Mouse (Mus musculus): Measurements from ENCODE around the gene Fth1.

- no peak for TF ChIP-seq CTCF (IDR thresholded peaks at IDR 0.05; ENCODE audit: low read depth)
- TF ChIP-seq EP300 (IDR thresholded peaks at IDR 0.05; ENCODE audit: low read depth): no peak
Measured at GRCm38 (mm10) chr19:9952390-9952789, 28.0 kb upstream of the Fth1 start.

All from liver, postnatal 0 days (tissue).